Mouse (Mus musculus): ENCODE measurements around the gene Cactin. TPM values are rescaled to one million over a fixed set of nuclear protein-coding genes. Genes with fewer than 3 reads are reported as not detected.

Gene Cactin
- polyA plus RNA-seq, 1 experiment from 2014 or later, result 12.4 TPM

GRCm38 (mm10) chr10:81319741-81320549 is 958 bp upstream of the Cactin start:
- ATAC-seq (no peak), DNase-seq (peak; percentile 96)
- Histone ChIP-seq H3K27me3 (ENCODE audit: insufficient read depth, low read length) (no peaks in the 10 kb centered on the region), H3K27ac (ENCODE audit: low read depth) (peak overlapping the region; percentile 89), H3K9ac (replicated peaks) (peak overlapping the region; percentile 66), H3K9me3 (ENCODE audit: low read length) (no peaks in the 10 kb centered on the region), H3K4me3 (ENCODE audit: low read depth, low read length) (peak overlapping the region; percentile 75), H3K4me1 (ENCODE audit: insufficient read depth) (peaks cover 39% of the 10 kb centered on the region), H3K4me2 (ENCODE audit: low read depth, low read length) (peak overlapping the region; percentile 88), H3K36me3 (replicated peaks; ENCODE audit: insufficient read depth, low read length) (peaks cover 35% of the 10 kb centered on the region)
- no peak for TF ChIP-seq CTCF (IDR thresholded peaks at IDR 0.05; ENCODE audit: low read depth)
- TF ChIP-seq EP300 (IDR thresholded peaks at IDR 0.05; ENCODE audit: low read depth), result no peak
- under 1% methylated on average over 38 of the region's 38 CpGs for WGBS (ENCODE audit: insufficient replicate concordance)

- Histone ChIP-seq H3K27ac (ENCODE audit: low read depth) (peak overlapping the region; percentile 79), H3K27me3 (ENCODE audit: insufficient read depth, low read length) (no peaks in the 10 kb centered on the region), H3K36me3 (replicated peaks; ENCODE audit: insufficient read depth, low read length) (peaks cover 39% of the 10 kb centered on the region), H3K4me2 (ENCODE audit: low read depth, low read length) (peak overlapping the region; percentile 88), H3K4me3 (ENCODE audit: low read depth, low read length) (peak overlapping the region; percentile 75), H3K9ac (replicated peaks) (peak overlapping the region; percentile 90), H3K4me1 (ENCODE audit: insufficient read depth) (peaks cover 39% of the 10 kb centered on the region), H3K9me3 (ENCODE audit: low read length) (no peaks in the 10 kb centered on the region)
- DNase-seq (no peak), ATAC-seq (0 out of 2 replicates have a peak, but pooled peaks have one; percentile 0)
- WGBS (ENCODE audit: insufficient replicate concordance), result 2% methylated on average over 20 of the region's 20 CpGs
- TF ChIP-seq EP300 (IDR thresholded peaks at IDR 0.05; ENCODE audit: low read depth) (no peak), CTCF (IDR thresholded peaks at IDR 0.05; ENCODE audit: low read depth) (no peak)
Measured at GRCm38 (mm10) chr10:81321436-81321835, 533 bp downstream of the Cactin start.

- H3K27ac ChIP-seq (ENCODE audit: low read depth), result no peak overlapping the region
- ATAC-seq, result no peak
- 0 out of 2 replicates have a peak overlapping the region, but pooled peaks have one; percentile 90 for H3K9ac ChIP-seq (replicated peaks)
- no peaks in the 10 kb centered on the region for H3K27me3 ChIP-seq (ENCODE audit: insufficient read depth, low read length)
- DNase-seq, result no peak
- no peaks in the 10 kb centered on the region for H3K9me3 ChIP-seq (ENCODE audit: low read length)
- peak overlapping the region; percentile 75; the same call in 1 of the 2 replicates for H3K4me3 ChIP-seq (ENCODE audit: low read depth, low read length)
- peak overlapping the region; percentile 88 for H3K4me2 ChIP-seq (ENCODE audit: low read depth, low read length)
- WGBS (ENCODE audit: insufficient replicate concordance), result 91% methylated on average over 27 of the region's 27 CpGs
- H3K36me3 ChIP-seq (replicated peaks; ENCODE audit: insufficient read depth, low read length), result peaks cover 44% of the 10 kb centered on the region
- H3K4me1 ChIP-seq (ENCODE audit: insufficient read depth), result peaks cover 31% of the 10 kb centered on the region
- TF ChIP-seq CTCF (IDR thresholded peaks at IDR 0.05; ENCODE audit: low read depth) (no peak), EP300 (IDR thresholded peaks at IDR 0.05; ENCODE audit: low read depth) (no peak)
Measured at GRCm38 (mm10) chr10:81322444-81322843, 1.5 kb downstream of the Cactin start.

- peaks cover 29% of the 10 kb centered on the region for H3K4me1 ChIP-seq (ENCODE audit: insufficient read depth)
- no peak overlapping the region for H3K27ac ChIP-seq (ENCODE audit: low read depth)
- DNase-seq (no peak), ATAC-seq (no peak)
- H3K9me3 ChIP-seq (ENCODE audit: low read length), result no peaks in the 10 kb centered on the region
- TF ChIP-seq EP300 (IDR thresholded peaks at IDR 0.05; ENCODE audit: low read depth) (no peak), CTCF (IDR thresholded peaks at IDR 0.05; ENCODE audit: low read depth) (no peak)
- 93% methylated on average over 23 of the region's 23 CpGs for WGBS (ENCODE audit: insufficient replicate concordance)
- H3K36me3 ChIP-seq (replicated peaks; ENCODE audit: insufficient read depth, low read length), result peaks cover 44% of the 10 kb centered on the region
- H3K4me3 ChIP-seq (ENCODE audit: low read depth, low read length), result no peak overlapping the region
- H3K9ac ChIP-seq (replicated peaks), result no peak overlapping the region
- H3K27me3 ChIP-seq (ENCODE audit: insufficient read depth, low read length), result no peaks in the 10 kb centered on the region
- no peak overlapping the region for H3K4me2 ChIP-seq (ENCODE audit: low read depth, low read length)
Measured at GRCm38 (mm10) chr10:81323141-81323775, 2.4 kb downstream of the Cactin start.

GRCm38 (mm10) chr10:81323791-81324530 is 3.1 kb downstream of the Cactin start:
- Histone ChIP-seq H3K4me1 (ENCODE audit: insufficient read depth) (peaks cover 22% of the 10 kb centered on the region), H3K36me3 (replicated peaks; ENCODE audit: insufficient read depth, low read length) (peaks cover 44% of the 10 kb centered on the region), H3K27ac (ENCODE audit: low read depth) (no peak overlapping the region), H3K4me2 (ENCODE audit: low read depth, low read length) (no peak overlapping the region), H3K27me3 (ENCODE audit: insufficient read depth, low read length) (no peaks in the 10 kb centered on the region), H3K4me3 (ENCODE audit: low read depth, low read length) (no peak overlapping the region), H3K9me3 (ENCODE audit: low read length) (no peaks in the 10 kb centered on the region), H3K9ac (replicated peaks) (no peak overlapping the region)
- WGBS (ENCODE audit: insufficient replicate concordance), result 92% methylated on average over 18 of the region's 18 CpGs
- TF ChIP-seq EP300 (IDR thresholded peaks at IDR 0.05; ENCODE audit: low read depth) (no peak), CTCF (IDR thresholded peaks at IDR 0.05; ENCODE audit: low read depth) (no peak)
- no peak for DNase-seq
- no peak for ATAC-seq

- H3K4me3 ChIP-seq (ENCODE audit: low read depth, low read length), result no peak overlapping the region
- no peaks in the 10 kb centered on the region for H3K9me3 ChIP-seq (ENCODE audit: low read length)
- WGBS (ENCODE audit: insufficient replicate concordance), result 98% methylated on average over 20 of the region's 21 CpGs
- peaks cover 12% of the 10 kb centered on the region for H3K4me1 ChIP-seq (ENCODE audit: insufficient read depth)
- no peaks in the 10 kb centered on the region for H3K27me3 ChIP-seq (ENCODE audit: insufficient read depth, low read length)
- H3K36me3 ChIP-seq (replicated peaks; ENCODE audit: insufficient read depth, low read length), result peaks cover 44% of the 10 kb centered on the region
- TF ChIP-seq CTCF (IDR thresholded peaks at IDR 0.05; ENCODE audit: low read depth), result no peak
- TF ChIP-seq EP300 (IDR thresholded peaks at IDR 0.05; ENCODE audit: low read depth), result no peak
- ATAC-seq, result no peak
- no peak overlapping the region for H3K9ac ChIP-seq (replicated peaks)
- H3K4me2 ChIP-seq (ENCODE audit: low read depth, low read length), result no peak overlapping the region
- H3K27ac ChIP-seq (ENCODE audit: low read depth), result no peak overlapping the region
- DNase-seq, result no peak
Measured at GRCm38 (mm10) chr10:81325176-81325575, 4.3 kb downstream of the Cactin start.
